ENCODE assay signal across 8 mouse cellular contexts in the genomic region with DNA sequence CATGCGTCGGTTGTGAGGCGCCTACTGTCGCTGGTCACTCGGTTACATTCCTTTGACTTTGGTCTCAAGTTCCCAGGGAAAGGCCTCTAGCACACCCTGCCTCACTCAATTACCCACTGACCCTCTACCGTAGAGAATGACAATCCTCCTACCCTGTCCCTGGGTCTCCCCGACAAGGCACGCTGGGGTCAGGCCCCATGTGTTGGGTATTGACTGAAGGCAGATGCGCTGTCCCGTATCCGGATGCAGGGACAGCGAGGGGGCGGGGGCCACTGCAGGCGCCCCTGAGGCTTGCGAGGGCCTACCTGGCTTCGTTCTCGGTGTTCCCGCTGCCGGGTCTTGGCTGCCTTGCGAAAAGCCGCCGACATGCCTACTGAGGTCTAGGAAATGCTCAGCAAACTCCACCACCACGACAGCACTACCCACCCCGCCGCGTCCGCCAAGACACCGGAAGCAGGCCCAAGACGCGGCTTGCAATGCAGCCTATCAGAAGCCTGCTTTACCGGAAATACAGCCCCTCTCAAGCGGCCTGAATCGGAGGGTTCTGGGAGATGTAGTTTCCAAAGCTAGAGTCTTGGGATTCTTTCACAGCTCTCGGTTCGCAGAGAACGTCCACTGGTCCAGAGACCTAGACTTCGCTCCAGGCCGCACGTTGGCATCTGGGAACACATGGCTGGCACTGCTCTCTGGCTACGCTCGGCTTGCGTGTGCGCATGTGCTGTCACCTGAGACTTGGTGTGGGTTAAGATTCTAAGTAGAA. TPM values are rescaled to one million over a fixed set of nuclear protein-coding genes. Genes with fewer than 3 reads are reported as not detected.
DNase-seq lines count a peak whose midpoint lies in the region; ATAC-seq lines count a peak whose summit lies in the region.

A gene (minus strand): TSS at position 466 of the 760 bp plus-strand sequence.

- H3K27me3 ChIP-seq in hindbrain, embryonic 15.5 days = peaks cover 20% of the 10 kb centered on the region

- peak within 1 kb of the TSS; percentile 83 for H3K9ac ChIP-seq in hindbrain, embryonic 15.5 days

- peaks cover 22% of the 10 kb centered on the region for H3K4me1 ChIP-seq in hindbrain, embryonic 15.5 days (replicated peaks)

- ATAC-seq in activated CD4-positive, CD25-positive, alpha-beta regulatory T cell, adult 4 months = peak; percentile 97
- peak; percentile 98 for ATAC-seq in hindbrain, embryonic 15.5 days (ENCODE audit: low FRiP score, low read depth)

- H3K9me3 ChIP-seq in hindbrain, embryonic 15.5 days = no peaks in the 10 kb centered on the region

- peak; percentile 78 to 80 for DNase-seq in cerebellum, postnatal 36 days
- peak; percentile 83 to 86 for DNase-seq in frontal cortex, postnatal 36 days (ENCODE audit: low spot score in 2 of 2)
- peak; percentile 83 for DNase-seq in left cerebral cortex, adult 11 months (ENCODE audit: low spot score)
- DNase-seq in lung, postnatal 36 days = peak; percentile 95
- DNase-seq in retina, postnatal 7 days (ENCODE audit: low read depth, low spot score) = peak; percentile 79
- peak; percentile 75 for DNase-seq in urinary bladder, adult 2 months (ENCODE audit: low spot score)

- H3K27ac ChIP-seq in hindbrain, embryonic 15.5 days (replicated peaks) = peak within 1 kb of the TSS; percentile 75

- H3K4me3 ChIP-seq in hindbrain, embryonic 15.5 days = peak within 1 kb of the TSS; percentile 76

- WGBS in hindbrain, embryonic 15.5 days = 2% methylated on average over 43 of the region's 43 CpGs

- peak within 1 kb of the TSS; percentile 73 for H3K4me2 ChIP-seq in hindbrain, embryonic 15.5 days

- H3K36me3 ChIP-seq in hindbrain, embryonic 15.5 days = no peaks in the 10 kb centered on the region

RNA-seq across cellular contexts. Expression of the gene that starts here (rescaled TPM):
- polyA plus RNA-seq in activated CD4-positive, CD25-positive, alpha-beta regulatory T cell, adult 4 months (2017; shearing (Covaris generic)) = 10 to 100 TPM; 80.9 to 85.9 TPM
- 39.1 and 39.5 TPM in 2 replicates for polyA plus RNA-seq in hindbrain, embryonic 15.5 days (2015; fragmentation: Nextera tagmentation; extraction: Ambion mirVana)
- 31.6 and 32.9 TPM in 2 replicates for polyA plus RNA-seq in urinary bladder, adult 2 months (2012; rRNA removed)

Comparison
In these comparisons a context has a peak if more than half of its experiments do, and no peak if none do; other contexts are left out.
1. Peak in every context shown above with its lines: DNase-seq, ATAC-seq, H3K4me3 ChIP-seq and H3K27ac ChIP-seq.